Mouse (Mus musculus): Measurements from ENCODE around the gene Smn1. TPM values are rescaled to one million over a fixed set of nuclear protein-coding genes. Genes with fewer than 3 reads are reported as not detected.
"Not testable (repeated sequence)": the region's sequence is repeated elsewhere in the genome, so short reads cannot be mapped to it uniquely, and the experiment has no call there.

The Smn1 gene
- polyA plus RNA-seq, 1 experiment from 2014 or later = 44.5 TPM

DNA sequence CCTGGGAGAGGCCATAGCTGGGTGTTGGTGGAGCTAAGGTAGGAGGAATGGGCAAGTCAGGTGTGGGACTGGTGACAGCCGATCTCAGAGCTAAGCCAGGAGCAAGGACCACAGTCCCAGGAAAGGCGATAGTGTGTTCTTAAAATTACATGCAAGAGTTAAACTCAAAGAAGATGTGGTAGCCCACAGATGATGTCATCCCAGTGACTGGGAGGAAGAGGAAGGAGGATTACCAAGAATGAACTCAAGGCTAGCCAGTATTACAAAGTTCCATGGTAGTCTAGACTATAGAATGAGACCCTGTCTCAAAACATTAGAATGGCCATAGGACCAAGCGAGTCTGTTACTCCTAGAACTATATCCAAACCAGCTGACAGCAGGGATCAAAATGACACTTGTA lies 32.0 kb downstream of the Smn1 start:
- no peak overlapping the region for H3K4me2 ChIP-seq
- H3K27me3 ChIP-seq (replicated peaks) = no peaks in the 10 kb centered on the region
- no peaks in the 10 kb centered on the region for H3K9me3 ChIP-seq (replicated peaks)
- no peaks in the 10 kb centered on the region for H3K36me3 ChIP-seq
- no peak overlapping the region for H3K4me3 ChIP-seq (replicated peaks)
- no peak overlapping the region for H3K27ac ChIP-seq (replicated peaks)
- WGBS = 95% methylated on average over 3 of the region's 3 CpGs
- H3K9ac ChIP-seq (replicated peaks) = no peak overlapping the region
- ATAC-seq (ENCODE audit: low FRiP score) = no peak
- no peaks in the 10 kb centered on the region for H3K4me1 ChIP-seq

DNA sequence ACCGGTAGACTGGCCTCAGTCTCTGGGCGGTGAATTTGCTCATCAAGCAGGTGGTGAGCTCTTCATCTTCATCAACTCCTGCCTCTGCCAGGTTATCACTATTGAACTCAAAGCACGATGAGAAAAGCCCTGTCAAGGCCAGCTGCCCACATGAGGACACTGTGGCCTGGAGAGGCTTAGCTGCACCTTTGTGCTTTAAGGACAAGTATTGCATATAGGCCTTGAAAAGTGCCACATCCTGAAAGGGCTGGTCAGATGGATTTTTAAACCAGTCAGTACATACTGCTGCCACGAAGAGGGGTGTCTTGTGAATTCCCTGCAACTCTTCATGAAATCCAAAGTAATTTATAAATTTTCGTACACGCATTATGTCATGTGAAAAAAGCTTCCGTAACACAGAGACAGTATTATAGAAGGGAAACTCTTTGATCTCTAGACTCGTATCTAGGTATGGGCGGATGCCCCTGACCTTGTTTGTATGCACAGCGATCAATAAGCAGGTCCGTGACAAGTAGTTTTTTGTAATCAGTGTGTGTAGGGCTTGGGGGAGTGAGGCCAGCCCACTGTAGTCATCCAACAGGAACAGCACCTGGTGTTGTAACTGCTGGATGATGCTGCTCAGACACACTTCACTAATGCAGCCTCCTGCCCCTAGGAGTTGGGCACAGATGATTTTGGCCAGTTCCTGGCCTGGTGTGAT lies 36.7 kb downstream of the Smn1 start:
- not testable (repeated sequence) for H3K4me2 ChIP-seq; H3K9me3 ChIP-seq (replicated peaks); H3K36me3 ChIP-seq; H3K9ac ChIP-seq (replicated peaks); ATAC-seq (ENCODE audit: low FRiP score); H3K4me1 ChIP-seq; H3K27ac ChIP-seq (replicated peaks); H3K4me3 ChIP-seq (replicated peaks); H3K27me3 ChIP-seq (replicated peaks)
- 90% methylated on average over 11 of the region's 11 CpGs for WGBS

DNA sequence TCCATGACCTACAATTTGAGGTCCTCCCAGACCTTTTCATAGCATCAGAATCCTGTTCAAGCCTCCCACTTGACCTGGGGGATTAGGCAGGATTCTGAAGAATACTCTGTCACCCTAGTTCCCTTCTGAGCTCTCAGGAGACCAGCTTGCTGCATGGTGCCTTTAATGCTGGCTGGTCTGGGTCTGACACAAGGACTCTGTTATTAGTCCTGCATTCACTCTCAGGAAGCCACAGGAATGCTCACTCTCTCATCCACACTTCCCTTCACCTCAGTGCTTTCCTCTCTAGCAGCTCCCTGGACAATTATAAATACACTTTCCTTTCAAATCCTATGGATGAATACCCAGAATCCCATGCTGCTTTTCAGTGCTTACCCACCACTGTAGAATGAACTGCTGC lies 37.8 kb downstream of the Smn1 start:
- H3K4me2 ChIP-seq; H3K27ac ChIP-seq (replicated peaks); H3K36me3 ChIP-seq; H3K9ac ChIP-seq (replicated peaks); ATAC-seq (ENCODE audit: low FRiP score); H3K9me3 ChIP-seq (replicated peaks); H3K27me3 ChIP-seq (replicated peaks); H3K4me1 ChIP-seq; H3K4me3 ChIP-seq (replicated peaks): not testable (repeated sequence)

DNA sequence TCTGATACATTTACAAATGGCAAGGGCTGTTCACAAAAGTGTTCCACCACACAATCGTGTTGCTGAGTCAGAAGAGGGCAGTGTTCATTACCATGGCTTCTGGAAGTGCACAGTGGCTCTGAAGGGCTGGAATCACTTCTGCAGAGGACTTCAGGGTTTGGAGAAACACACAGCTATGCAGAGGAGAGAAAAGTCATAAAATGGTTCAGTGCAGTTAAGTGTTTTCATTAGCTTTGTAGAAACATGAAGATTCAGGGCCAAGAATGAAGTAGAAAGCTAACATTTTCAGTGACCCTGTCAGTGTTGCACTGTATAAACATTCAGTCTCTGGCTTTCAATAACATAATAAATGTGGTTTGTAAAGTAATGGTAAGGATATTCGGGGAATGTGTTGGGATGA lies 41.7 kb downstream of the Smn1 start:
- 82% methylated on average over 2 of the region's 2 CpGs for WGBS
- H3K4me1 ChIP-seq; H3K9ac ChIP-seq (replicated peaks); H3K27me3 ChIP-seq (replicated peaks); ATAC-seq (ENCODE audit: low FRiP score); H3K9me3 ChIP-seq (replicated peaks); H3K4me3 ChIP-seq (replicated peaks); H3K27ac ChIP-seq (replicated peaks); H3K36me3 ChIP-seq; H3K4me2 ChIP-seq: not testable (repeated sequence)

DNA sequence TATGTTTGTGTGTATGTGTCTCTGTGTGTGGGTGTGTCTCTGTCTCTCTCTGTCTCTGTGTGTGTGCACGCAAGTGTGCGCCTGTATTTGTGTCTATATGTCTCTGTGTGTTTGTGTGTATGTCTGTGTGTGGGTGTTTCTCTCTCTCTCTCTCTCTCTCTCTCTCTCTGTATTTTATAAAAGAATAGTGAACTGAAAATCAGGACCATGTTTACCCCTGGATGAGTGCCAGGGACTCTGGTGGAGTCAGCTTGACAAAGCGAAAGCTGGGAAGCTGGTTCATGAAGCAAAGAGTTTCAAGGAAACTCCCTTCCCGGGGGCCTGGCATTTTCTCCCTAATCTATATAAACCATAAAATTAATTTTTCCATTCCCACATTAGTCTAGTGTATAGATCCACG lies 49.7 kb downstream of the Smn1 start:
- not testable (repeated sequence) for ATAC-seq (ENCODE audit: low FRiP score); H3K36me3 ChIP-seq; H3K27ac ChIP-seq (replicated peaks); H3K4me1 ChIP-seq; H3K9ac ChIP-seq (replicated peaks); H3K4me2 ChIP-seq; H3K9me3 ChIP-seq (replicated peaks); H3K27me3 ChIP-seq (replicated peaks); H3K4me3 ChIP-seq (replicated peaks)
- WGBS = 92% methylated on average over 4 of the region's 5 CpGs

DNA sequence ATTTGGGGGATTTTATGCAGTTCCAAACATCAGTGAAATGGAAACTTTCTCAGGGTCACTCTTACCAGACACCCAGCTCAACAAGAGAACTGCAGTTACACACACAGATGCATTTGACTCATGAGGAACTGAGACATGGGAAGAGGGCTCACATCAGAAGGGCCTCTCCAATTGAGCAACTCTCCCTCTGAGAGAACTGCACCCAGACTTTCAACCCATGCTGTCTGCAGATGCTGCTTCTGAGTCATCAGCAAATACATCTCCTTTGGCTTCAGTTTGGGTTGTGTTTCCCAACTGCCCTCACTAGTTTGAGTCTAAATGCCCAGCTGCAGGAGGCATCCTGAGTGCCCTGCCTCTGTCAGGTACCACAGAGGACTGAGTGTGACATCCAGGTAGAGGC lies 58.5 kb downstream of the Smn1 start:
- H3K4me1 ChIP-seq; H3K27ac ChIP-seq (replicated peaks); ATAC-seq (ENCODE audit: low FRiP score); H3K9ac ChIP-seq (replicated peaks); H3K4me3 ChIP-seq (replicated peaks); H3K27me3 ChIP-seq (replicated peaks); H3K36me3 ChIP-seq; H3K9me3 ChIP-seq (replicated peaks); H3K4me2 ChIP-seq: not testable (repeated sequence)

Other genes starting within 250 kb of the Smn1 start
- gene Cartpt, start 223.8 kb upstream of the Smn1 start, polyA plus RNA-seq (2015; fragmentation: Nextera tagmentation; extraction: Ambion mirVana) = 78.6 and 86.7 TPM in 2 replicates
- 38.3 and 38.7 TPM in 2 replicates for gene Mccc2, start 109.2 kb upstream of the Smn1 start, polyA plus RNA-seq (2015; fragmentation: Nextera tagmentation; extraction: Ambion mirVana)
- 25.4 and 25.5 TPM in 2 replicates for gene Bdp1, start 20.8 kb upstream of the Smn1 start, polyA plus RNA-seq (2015; fragmentation: Nextera tagmentation; extraction: Ambion mirVana)
- 332 and 439 TPM in 2 replicates for gene Serf1, start 16.8 kb upstream of the Smn1 start, polyA plus RNA-seq (2015; fragmentation: Nextera tagmentation; extraction: Ambion mirVana)
- 0.17 and 0.47 TPM in 2 replicates for gene Naip2, start 77.2 kb downstream of the Smn1 start, polyA plus RNA-seq (2015; fragmentation: Nextera tagmentation; extraction: Ambion mirVana)
- gene Naip5, start 121.5 kb downstream of the Smn1 start, polyA plus RNA-seq (2015; fragmentation: Nextera tagmentation; extraction: Ambion mirVana) = 0.18 and 0.59 TPM in 2 replicates
- 0.04 and 0.51 TPM in 2 replicates for gene Naip6, start 192.8 kb downstream of the Smn1 start, polyA plus RNA-seq (2015; fragmentation: Nextera tagmentation; extraction: Ambion mirVana)

Data from neural tube, embryonic 15.5 days (tissue).